Mouse (Mus musculus) ES-Bruce4 (cell line): ENCODE data around the gene Ddc.

Experiments
- CTCF ChIP-seq: IDR thresholded peaks from one replicate; pipeline ENCODE4 v1.8.1; 2011; ENCODE audit warnings: low read depth, low read length
- EP300 ChIP-seq: IDR thresholded peaks from 2 replicates; pipeline ENCODE4 v1.6.1; 2011; ENCODE audit warnings: low read depth, low read length; ENCODE audit not compliant: insufficient read depth
- POLR2A ChIP-seq: IDR thresholded peaks from one replicate; pipeline ENCODE4 v1.8.1; 2011; ENCODE audit warnings: low read length; ENCODE audit not compliant: insufficient read depth

DNA sequence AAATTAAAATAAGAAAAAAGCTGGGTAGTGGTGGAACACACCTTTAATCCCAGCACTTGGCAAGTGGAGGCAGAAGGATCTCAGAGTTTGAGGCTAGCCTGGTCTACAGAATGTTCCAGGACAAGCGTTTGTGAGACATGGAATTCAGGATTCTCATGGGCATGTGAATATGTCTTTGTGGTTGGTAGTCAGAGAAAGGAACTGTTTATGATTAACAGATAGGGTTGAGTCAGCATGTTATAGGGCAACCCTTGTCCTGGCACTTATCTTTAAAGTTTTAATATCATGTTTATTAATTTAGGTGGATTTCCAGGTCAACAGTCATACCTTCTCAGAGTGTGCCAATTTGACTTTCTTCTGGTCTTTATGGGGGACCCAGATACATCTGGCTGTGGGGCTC lies 4.2 kb downstream of the Ddc start:
- TF ChIP-seq CTCF: no peak
- no peak for TF ChIP-seq POLR2A
- no peak for TF ChIP-seq EP300
